Mouse (Mus musculus): ENCODE measurements at regions not wholly inside any gene's neighbourhood (a gene's known extent, or its start where the extent isn't known, plus 50 kb on each side); places are given as distances from the start of the nearest gene placed in this dataset.
A peak's percentile ranks its signal among the peaks of the same experiment; 100 is the strongest.

DNA sequence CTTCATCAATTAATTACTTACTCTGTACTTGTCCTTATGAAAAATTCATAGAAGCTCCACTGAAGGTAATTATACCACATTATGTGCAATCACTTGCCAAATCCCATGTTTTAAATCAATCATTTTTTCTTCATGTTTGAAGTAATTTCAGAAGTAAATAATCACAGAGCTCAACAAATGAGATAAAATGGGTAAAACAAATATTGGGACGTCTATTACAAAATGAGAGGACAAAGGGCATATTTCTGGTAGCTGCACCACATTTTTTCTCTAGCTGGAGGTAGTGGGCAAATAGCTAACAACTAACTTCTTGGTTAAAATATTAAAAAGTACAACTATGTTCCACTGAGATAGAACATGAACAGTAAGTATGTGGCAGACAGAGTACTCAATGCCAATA lies 681.3 kb upstream of the Pot1a start:
- DNase-seq: peak; percentile 14

DNA sequence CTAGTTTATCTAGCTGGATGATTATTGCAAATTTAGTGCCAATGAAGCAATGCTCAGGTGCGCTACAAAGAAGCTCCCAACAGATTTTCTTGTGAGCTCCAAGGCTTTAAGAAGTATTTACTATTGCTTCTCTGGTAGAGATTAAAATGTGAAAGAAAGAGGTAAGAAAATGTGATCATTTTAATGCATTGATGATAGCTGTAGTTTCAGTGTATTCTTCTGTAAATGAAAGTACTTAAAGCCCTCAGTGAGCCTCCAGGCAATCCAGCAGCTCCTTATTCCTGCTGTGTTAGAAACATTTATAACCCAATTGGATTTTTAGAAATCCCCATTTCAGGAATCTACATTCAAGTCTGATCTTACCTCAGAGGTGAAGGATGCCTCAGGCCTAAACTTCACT lies 675.4 kb upstream of the Pot1a start:
- DNase-seq: no peak

DNA sequence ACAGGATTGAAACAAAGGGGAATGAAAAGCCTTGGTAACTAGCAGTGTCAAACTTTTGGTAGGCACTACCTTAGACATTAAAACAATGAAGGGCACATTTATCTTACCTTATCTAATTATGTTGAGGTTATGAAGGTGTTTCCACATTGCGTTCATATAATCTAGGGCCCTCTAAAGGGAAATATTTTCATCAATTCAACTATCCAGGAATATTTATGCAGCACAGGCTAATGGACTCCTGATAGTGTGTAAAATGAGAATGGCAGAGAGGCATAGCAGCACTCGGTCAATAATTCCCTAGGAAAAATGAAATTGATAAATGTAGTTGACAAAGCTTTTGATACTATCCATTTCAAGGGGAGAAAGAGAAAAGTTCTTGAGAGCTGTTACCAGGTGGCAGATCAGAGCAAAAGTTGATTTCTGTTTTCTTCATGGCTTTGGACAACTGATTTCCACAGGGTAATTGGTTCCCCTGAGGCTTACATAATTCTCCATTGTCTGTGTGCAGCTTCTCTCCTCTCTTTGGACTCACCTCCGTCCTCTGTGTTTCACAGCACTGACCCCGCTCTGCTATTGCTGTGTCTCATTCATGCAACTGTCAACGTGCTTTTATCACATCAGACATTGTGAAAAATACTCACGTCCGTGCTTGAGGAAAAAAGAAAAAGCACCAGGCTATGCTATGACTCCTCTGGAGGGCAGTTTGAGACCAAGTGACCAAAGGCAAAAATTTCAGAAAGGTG lies 632.3 kb upstream of the Pot1a start:
- no peak for DNase-seq

DNA sequence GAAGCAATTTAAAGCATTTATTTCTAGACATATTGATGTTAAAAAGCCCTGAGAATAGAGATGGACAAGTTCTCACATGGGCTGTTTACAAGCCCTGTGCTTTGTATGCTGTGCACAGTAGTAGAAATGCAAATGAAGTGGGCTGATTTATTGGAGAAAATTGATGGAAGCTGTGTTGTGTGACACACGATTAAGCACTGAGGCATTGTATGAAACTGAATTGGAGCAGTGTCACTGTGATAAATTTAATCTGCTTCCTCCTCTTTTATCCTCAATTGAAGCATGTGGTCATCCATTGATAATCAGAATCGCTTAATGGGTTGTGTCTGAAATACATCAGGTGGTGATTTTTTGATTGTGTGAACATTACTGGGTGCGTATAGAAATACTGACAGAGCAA lies 631.4 kb upstream of the Pot1a start:
- no peak for DNase-seq
